Mouse (Mus musculus): ENCODE measurements around the gene Srrm2. TPM values are rescaled to one million over a fixed set of nuclear protein-coding genes. Genes with fewer than 3 reads are reported as not detected.

Gene Srrm2
- polyA plus RNA-seq, 1 experiment = 439 TPM

GRCm38 (mm10) chr17:23788973-23789372 lies 1.4 kb upstream of the Srrm2 start:
- H3K27ac ChIP-seq (ENCODE audit: insufficient read depth, low read depth, low read length) = no peak overlapping the region
- H3K27me3 ChIP-seq (ENCODE audit: control insufficient read depth, insufficient read depth, low read length) = no peaks in the 10 kb centered on the region
- H3K36me3 ChIP-seq (ENCODE audit: control insufficient read depth, insufficient read depth, low read length) = no peaks in the 10 kb centered on the region
- peaks cover 19% of the 10 kb centered on the region; the same call in 1 of the 2 replicates for H3K4me1 ChIP-seq (ENCODE audit: control insufficient read depth, insufficient read depth, insufficient read length, low read length)
- no peak for TF ChIP-seq CTCF (IDR thresholded peaks at IDR 0.05; ENCODE audit: extremely low read depth, insufficient read length, insufficient replicate concordance, low read depth, low read length)
- TF ChIP-seq POLR2A (IDR thresholded peaks at IDR 0.05; ENCODE audit: low read depth, low read length) = no peak
- H3K4me3 ChIP-seq (ENCODE audit: low read depth, low read length) = no peak overlapping the region
- 71% methylated on average over 4 of the region's 4 CpGs for WGBS

DNA sequence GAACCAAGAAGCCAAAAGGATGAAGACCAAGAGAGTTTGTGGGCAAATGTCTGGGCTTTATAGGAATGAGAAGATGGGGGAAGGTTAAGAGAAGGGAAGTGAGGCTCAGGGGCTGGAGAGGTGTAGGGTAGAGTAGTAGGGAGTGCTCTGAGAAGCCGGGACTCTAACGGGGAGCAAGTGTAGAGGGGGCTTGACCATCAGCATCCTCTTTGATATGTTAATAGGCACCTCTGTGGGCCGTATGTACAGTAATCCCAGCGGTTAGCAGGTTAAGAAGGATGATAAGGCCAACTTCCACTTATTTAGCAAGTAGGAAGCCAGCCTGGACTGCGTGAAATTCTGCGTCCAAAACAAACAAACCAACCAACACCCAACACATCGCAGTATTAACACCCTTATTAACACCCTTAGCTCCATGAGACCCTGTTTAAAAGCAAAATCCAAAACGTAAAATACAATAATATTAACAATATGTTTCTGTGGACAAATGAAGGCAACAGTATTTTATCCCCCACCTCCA lies 523 bp upstream of the Srrm2 start:
- Histone ChIP-seq H3K27ac (ENCODE audit: insufficient read depth, low read depth, low read length) (peak overlapping the region; percentile 19), H3K4me1 (ENCODE audit: control insufficient read depth, insufficient read depth, insufficient read length, low read length) (peaks cover 19% of the 10 kb centered on the region; the same call in 1 of the 2 replicates), H3K36me3 (ENCODE audit: control insufficient read depth, insufficient read depth, low read length) (no peaks in the 10 kb centered on the region), H3K4me3 (ENCODE audit: low read depth, low read length) (no peak overlapping the region), H3K27me3 (ENCODE audit: control insufficient read depth, insufficient read depth, low read length) (no peaks in the 10 kb centered on the region)
- WGBS = 40% methylated on average over 8 of the region's 8 CpGs
- TF ChIP-seq POLR2A (IDR thresholded peaks at IDR 0.05; ENCODE audit: low read depth, low read length) = no peak

DNA sequence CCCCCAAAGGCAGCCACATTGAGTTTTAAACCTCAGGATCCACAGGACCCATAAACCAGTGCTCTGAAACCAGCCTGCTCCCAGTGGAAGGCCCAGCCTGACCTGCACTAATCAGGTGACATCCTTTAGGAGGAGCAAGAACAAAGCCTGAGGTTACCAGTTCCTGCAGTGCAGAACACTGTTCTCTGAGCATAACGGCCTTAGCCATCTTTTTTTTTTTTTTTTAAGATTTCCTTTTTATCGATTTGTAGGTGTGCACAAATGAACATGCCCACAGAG lies 686 bp downstream of the Srrm2 start:
- Histone ChIP-seq H3K4me1 (ENCODE audit: control insufficient read depth, insufficient read depth, insufficient read length, low read length) (peaks cover 13% of the 10 kb centered on the region; the same call in 1 of the 2 replicates), H3K27ac (ENCODE audit: insufficient read depth, low read depth, low read length) (0 out of 2 replicates have a peak overlapping the region, but pooled peaks have one; percentile 19), H3K36me3 (ENCODE audit: control insufficient read depth, insufficient read depth, low read length) (no peaks in the 10 kb centered on the region), H3K27me3 (ENCODE audit: control insufficient read depth, insufficient read depth, low read length) (no peaks in the 10 kb centered on the region), H3K4me3 (ENCODE audit: low read depth, low read length) (peak overlapping the region; percentile 64)
- whole genome bisulfite sequencing = 11% methylated on average over 2 of the region's 2 CpGs
- TF ChIP-seq CTCF (IDR thresholded peaks at IDR 0.05; ENCODE audit: extremely low read depth, insufficient read length, insufficient replicate concordance, low read depth, low read length) (no peak), POLR2A (IDR thresholded peaks at IDR 0.05; ENCODE audit: low read depth, low read length) (no peak)

DNA sequence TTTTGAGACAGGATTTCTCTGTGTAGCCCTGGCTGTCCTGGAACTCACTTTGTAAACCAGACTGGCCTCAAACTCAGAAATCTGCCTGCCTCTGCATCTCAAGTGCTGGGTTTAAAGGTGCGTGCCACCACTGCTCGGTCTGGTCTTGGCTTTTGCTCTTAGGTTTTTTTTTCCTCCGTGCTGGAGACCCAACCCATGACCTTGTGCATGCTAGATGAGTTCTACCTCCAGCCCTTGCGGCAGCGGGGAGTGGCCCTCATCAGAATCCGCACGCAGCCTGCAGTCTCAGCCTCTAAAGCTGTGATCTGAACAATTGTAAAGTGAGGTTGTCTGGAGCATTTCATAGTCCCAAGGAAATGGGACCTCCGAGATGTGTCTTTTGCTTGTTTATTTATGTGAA lies 5.0 kb downstream of the Srrm2 start:
- no peaks in the 10 kb centered on the region for H3K27me3 ChIP-seq (ENCODE audit: control insufficient read depth, insufficient read depth, low read length)
- H3K36me3 ChIP-seq (ENCODE audit: control insufficient read depth, insufficient read depth, low read length) = no peaks in the 10 kb centered on the region
- H3K4me1 ChIP-seq (ENCODE audit: control insufficient read depth, insufficient read depth, insufficient read length, low read length) = peaks cover 6% of the 10 kb centered on the region; the same call in 1 of the 2 replicates
- WGBS = 96% methylated on average over 8 of the region's 8 CpGs
- no peak overlapping the region for H3K27ac ChIP-seq (ENCODE audit: insufficient read depth, low read depth, low read length)
- TF ChIP-seq CTCF (IDR thresholded peaks at IDR 0.05; ENCODE audit: extremely low read depth, insufficient read length, insufficient replicate concordance, low read depth, low read length) = no peak
- no peak for TF ChIP-seq POLR2A (IDR thresholded peaks at IDR 0.05; ENCODE audit: low read depth, low read length)
- no peak overlapping the region for H3K4me3 ChIP-seq (ENCODE audit: low read depth, low read length)

- Histone ChIP-seq H3K27me3 (ENCODE audit: control insufficient read depth, insufficient read depth, low read length) (no peaks in the 10 kb centered on the region), H3K27ac (ENCODE audit: insufficient read depth, low read depth, low read length) (no peak overlapping the region), H3K36me3 (ENCODE audit: control insufficient read depth, insufficient read depth, low read length) (no peaks in the 10 kb centered on the region), H3K4me3 (ENCODE audit: low read depth, low read length) (no peak overlapping the region), H3K4me1 (ENCODE audit: control insufficient read depth, insufficient read depth, insufficient read length, low read length) (no peaks in the 10 kb centered on the region)
- WGBS = 73% methylated on average over 7 of the region's 7 CpGs
- TF ChIP-seq POLR2A (IDR thresholded peaks at IDR 0.05; ENCODE audit: low read depth, low read length) (no peak), CTCF (IDR thresholded peaks at IDR 0.05; ENCODE audit: extremely low read depth, insufficient read length, insufficient replicate concordance, low read depth, low read length) (no peak)
Observed at GRCm38 (mm10) chr17:23797316-23797715, 7.0 kb downstream of the Srrm2 start.

DNA sequence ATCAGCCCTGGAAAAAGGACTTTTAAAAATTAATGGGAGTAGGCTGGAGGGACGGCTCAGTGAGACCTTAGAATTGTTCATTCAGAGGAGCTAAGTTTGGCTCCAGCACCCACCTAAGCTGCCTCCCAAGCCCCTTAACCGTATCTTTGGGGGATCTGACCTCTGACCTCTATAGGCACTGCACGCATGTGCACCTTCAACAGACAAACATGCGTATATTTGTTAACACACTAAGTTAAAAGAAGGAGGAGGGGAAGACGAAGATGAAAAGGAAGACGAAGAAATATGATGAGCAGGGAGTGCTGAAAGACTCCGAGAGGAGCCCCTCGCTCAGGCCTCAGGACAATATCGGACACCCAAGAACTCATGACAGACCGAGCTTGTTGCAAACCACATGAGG lies 11.3 kb downstream of the Srrm2 start:
- Histone ChIP-seq H3K27me3 (ENCODE audit: control insufficient read depth, insufficient read depth, low read length) (no peaks in the 10 kb centered on the region), H3K4me1 (ENCODE audit: control insufficient read depth, insufficient read depth, insufficient read length, low read length) (no peaks in the 10 kb centered on the region; the same call in 1 of the 2 replicates), H3K36me3 (ENCODE audit: control insufficient read depth, insufficient read depth, low read length) (no peaks in the 10 kb centered on the region), H3K4me3 (ENCODE audit: low read depth, low read length) (no peak overlapping the region), H3K27ac (ENCODE audit: insufficient read depth, low read depth, low read length) (no peak overlapping the region)
- no peak for TF ChIP-seq POLR2A (IDR thresholded peaks at IDR 0.05; ENCODE audit: low read depth, low read length)
- no peak for TF ChIP-seq CTCF (IDR thresholded peaks at IDR 0.05; ENCODE audit: extremely low read depth, insufficient read length, insufficient replicate concordance, low read depth, low read length)
- 94% methylated on average over 10 of the region's 10 CpGs for WGBS

DNA sequence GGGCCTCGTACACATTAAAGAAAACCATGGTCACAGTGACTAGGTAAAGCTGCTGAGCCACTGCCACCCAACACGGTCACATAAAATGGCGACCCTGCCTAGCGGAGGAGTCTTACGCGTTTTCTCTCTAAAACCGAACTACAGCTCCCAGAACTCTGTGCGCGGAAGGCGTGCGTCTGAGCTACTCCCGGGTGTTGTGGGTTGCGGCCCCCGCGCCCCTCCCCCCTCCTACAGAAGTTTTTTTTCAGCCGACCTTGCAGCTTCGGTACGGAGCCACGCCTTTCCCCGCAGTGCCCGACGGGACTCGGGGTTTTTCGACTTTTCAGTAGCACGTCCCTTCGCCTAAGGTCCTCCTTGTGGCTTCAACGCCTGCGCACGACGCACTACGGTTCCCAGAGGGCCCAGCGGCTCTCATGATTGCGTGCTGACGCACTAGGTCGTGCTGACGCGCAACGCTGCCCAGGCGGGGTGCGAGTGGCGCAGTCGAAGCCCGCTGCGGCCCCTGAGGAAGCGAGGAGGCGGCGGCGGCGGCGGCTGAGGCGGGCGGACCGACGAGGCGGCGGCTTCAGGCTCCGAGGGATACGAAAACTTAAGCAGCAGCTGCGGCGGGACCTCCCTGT lies 12.5 kb downstream of the Srrm2 start:
- H3K4me1 ChIP-seq (ENCODE audit: control insufficient read depth, insufficient read depth, insufficient read length, low read length) = peaks cover 4% of the 10 kb centered on the region
- H3K36me3 ChIP-seq (ENCODE audit: control insufficient read depth, insufficient read depth, low read length) = peaks cover 2% of the 10 kb centered on the region
- H3K4me3 ChIP-seq (ENCODE audit: low read depth, low read length) = peak overlapping the region; percentile 90
- peak overlapping the region; percentile 84 for H3K27ac ChIP-seq (ENCODE audit: insufficient read depth, low read depth, low read length)
- no peaks in the 10 kb centered on the region for H3K27me3 ChIP-seq (ENCODE audit: control insufficient read depth, insufficient read depth, low read length)
- under 1% methylated on average over 60 of the region's 60 CpGs for WGBS
- TF ChIP-seq CTCF (IDR thresholded peaks at IDR 0.05; ENCODE audit: extremely low read depth, insufficient read length, insufficient replicate concordance, low read depth, low read length) = no peak
- TF ChIP-seq POLR2A (IDR thresholded peaks at IDR 0.05; ENCODE audit: low read depth, low read length) = peak; percentile 56
